Mouse (Mus musculus) limb, embryonic 13.5 days (tissue): ENCODE measurements around the gene Alpi. TPM values are rescaled to one million over a fixed set of nuclear protein-coding genes. Genes with fewer than 3 reads are reported as not detected.

Experiments used
- ATAC-seq: fragments of 200-750 bp; cut with Nextera tagmentation; 2 replicates; pipeline ENCODE4 v1.8.0; 2017; ENCODE audit warnings: low read depth, moderate number of reproducible peaks, moderate TSS enrichment; ENCODE audit not compliant: low FRiP score
- H3K27ac ChIP-seq: fragments of 300-500 bp; sonication (generic); 2 replicates; pipeline ENCODE4 v1.5.1; 2015; ENCODE audit warnings: inconsistent platforms, mild to moderate bottlenecking, moderate library complexity
- H3K27me3 ChIP-seq: fragments of 300-500 bp; sonication (generic); 2 replicates; pipeline ENCODE4 v1.6.1; 2015; ENCODE audit warnings: mild to moderate bottlenecking, inconsistent platforms
- H3K36me3 ChIP-seq: fragments of 300-500 bp; sonication (generic); 2 replicates; pipeline ENCODE4 v1.6.1; 2015; ENCODE audit warnings: inconsistent platforms, mild to moderate bottlenecking, moderate library complexity
- H3K4me1 ChIP-seq: fragments of 300-500 bp; sonication (generic); 2 replicates; pipeline ENCODE4 v1.6.1; 2015; ENCODE audit warnings: inconsistent platforms
- H3K4me2 ChIP-seq: fragments of 300-500 bp; sonication (generic); replicated peaks from 2 replicates; pipeline ENCODE4 v1.6.1; 2015; ENCODE audit warnings: inconsistent platforms, mild to moderate bottlenecking, moderate library complexity
- H3K4me3 ChIP-seq: fragments of 300-500 bp; sonication (generic); 2 replicates; pipeline ENCODE4 v1.5.1; 2015; ENCODE audit warnings: moderate library complexity, mild to moderate bottlenecking, inconsistent platforms
- H3K9ac ChIP-seq: fragments of 300-500 bp; sonication (generic); 2 replicates; pipeline ENCODE4 v1.6.1; 2015; ENCODE audit warnings: mild to moderate bottlenecking, inconsistent platforms
- H3K9me3 ChIP-seq: fragments of 300-500 bp; sonication (generic); 2 replicates; pipeline ENCODE4 v1.6.1; 2016; ENCODE audit warnings: inconsistent platforms
- WGBS: fragments of 180-500 bp; shearing (Covaris S2); methylation state at CpG from one replicate; pipeline ENCODE4 v1.1.7; 2015; 5-methylcytosine and 5-hydroxymethylcytosine counted together
- polyA plus RNA-seq: library from polyadenylated mRNA; unstranded; fragments of >200 nt; fragmentation: Nextera tagmentation; extraction: Ambion mirVana; gene quantifications from 2 replicates; pipeline ENCODE4 v1.2.1, GENCODE M21; 2015

The Alpi gene
- polyA plus RNA-seq, 1 experiment from 2014 or later, result 0.10 TPM

GRCm38 (mm10) chr1:87057075-87057474 is 44.3 kb downstream of the Alpi start:
- H3K27ac ChIP-seq, result no peak overlapping the region
- no peaks in the 10 kb centered on the region; the same call in 1 of the 2 replicates for H3K9me3 ChIP-seq
- ATAC-seq, result no peak
- no peak overlapping the region for H3K9ac ChIP-seq
- 75% methylated on average over 4 of the region's 4 CpGs for WGBS
- H3K4me1 ChIP-seq, result no peaks in the 10 kb centered on the region
- no peak overlapping the region for H3K4me3 ChIP-seq
- 0 out of 2 replicates have a peak, but pooled peaks cover 2% of the 10 kb centered on the region for H3K27me3 ChIP-seq
- peaks cover 4% of the 10 kb centered on the region for H3K36me3 ChIP-seq
- no peak overlapping the region for H3K4me2 ChIP-seq

GRCm38 (mm10) chr1:87051369-87051768 is 50.0 kb downstream of the Alpi start:
- no peak for ATAC-seq
- H3K4me3 ChIP-seq, result no peak overlapping the region
- peaks cover 57% of the 10 kb centered on the region for H3K36me3 ChIP-seq
- H3K27me3 ChIP-seq, result no peaks in the 10 kb centered on the region
- H3K27ac ChIP-seq, result no peak overlapping the region
- no peaks in the 10 kb centered on the region for H3K4me1 ChIP-seq
- no peak overlapping the region for H3K4me2 ChIP-seq
- no peaks in the 10 kb centered on the region for H3K9me3 ChIP-seq
- 88% methylated on average over 4 of the region's 4 CpGs for WGBS
- H3K9ac ChIP-seq, result no peak overlapping the region

GRCm38 (mm10) chr1:87050700-87051099 is 50.7 kb downstream of the Alpi start:
- no peak for ATAC-seq
- Histone ChIP-seq H3K9me3 (no peaks in the 10 kb centered on the region), H3K27ac (no peak overlapping the region), H3K4me1 (no peaks in the 10 kb centered on the region), H3K4me3 (no peak overlapping the region), H3K36me3 (peaks cover 62% of the 10 kb centered on the region), H3K9ac (no peak overlapping the region), H3K27me3 (no peaks in the 10 kb centered on the region), H3K4me2 (no peak overlapping the region)
- 47% methylated on average over 1 of the region's 1 CpGs for WGBS

GRCm38 (mm10) chr1:87050072-87050471 is 51.3 kb downstream of the Alpi start:
- Histone ChIP-seq H3K27ac (no peak overlapping the region), H3K9me3 (no peaks in the 10 kb centered on the region), H3K4me3 (no peak overlapping the region), H3K36me3 (peaks cover 68% of the 10 kb centered on the region), H3K27me3 (no peaks in the 10 kb centered on the region), H3K4me1 (no peaks in the 10 kb centered on the region), H3K4me2 (no peak overlapping the region), H3K9ac (no peak overlapping the region)
- 63% methylated on average over 3 of the region's 3 CpGs for WGBS
- ATAC-seq, result no peak

Other genes starting within 250 kb of the Alpi start
- not detected in 2 replicates for gene Alppl2, start 11.7 kb downstream of the Alpi start, polyA plus RNA-seq
- gene Akp3, start 23.4 kb upstream of the Alpi start, polyA plus RNA-seq, result not detected in 2 replicates
- gene Ecel1, start 54.9 kb upstream of the Alpi start, polyA plus RNA-seq, result 0.69 and 1.1 TPM in 2 replicates
- gene Prss56, start 81.7 kb upstream of the Alpi start, polyA plus RNA-seq, result 0.19 TPM in 1 of 2 replicates, not detected in the other
- gene Chrnd, start 89.0 kb upstream of the Alpi start, polyA plus RNA-seq, result 4.5 and 4.8 TPM in 2 replicates
- gene Chrng, start 103.1 kb upstream of the Alpi start, polyA plus RNA-seq, result 18.2 and 20.8 TPM in 2 replicates
- gene Eif4e2, start 112.3 kb upstream of the Alpi start, polyA plus RNA-seq, result 178 and 181 TPM in 2 replicates
- gene Efhd1, start 162.8 kb upstream of the Alpi start, polyA plus RNA-seq, result 0.69 and 0.89 TPM in 2 replicates
- 62.7 and 65.3 TPM in 2 replicates for gene Gigyf2, start 225.4 kb upstream of the Alpi start, polyA plus RNA-seq